Mouse (Mus musculus) layer of hippocampus, adult 2 months (tissue): Measurements from ENCODE around the gene Rnf208. TPM values are rescaled to one million over a fixed set of nuclear protein-coding genes. Genes with fewer than 3 reads are reported as not detected.

Source experiments
- DNase-seq, 2 experiments: peaks; one replicate each; pipeline ENCODE4 v3.0.0; 2022; ENCODE audit warnings: low spot score in 2 of 2
- H3K27ac ChIP-seq: fragments of 200-600 bp; 2 replicates; pipeline ENCODE4 v1.8.1; 2022
- H3K4me3 ChIP-seq: fragments of 200-600 bp; 2 replicates; pipeline ENCODE4 v1.8.1; 2022; ENCODE audit warnings: mild to moderate bottlenecking
- CTCF ChIP-seq: fragments of 200-600 bp; conservative IDR thresholded peaks from 2 replicates; pipeline ENCODE4 v1.8.1; 2022; ENCODE audit warnings: antibody characterized with exemption, mild to moderate bottlenecking, moderate library complexity
- total RNA-seq, 2 experiments: library from RNA; stranded (reverse); gene quantifications; 2 replicates each; pipeline ENCODE4 v1.2.3; 2021

Gene Rnf208
- total RNA-seq, 2 experiments from 2014 or later = 228 to 232 TPM

GRCm38 (mm10) chr2:25286314-25286713, 44.3 kb downstream of the Rnf208 start:
- TF ChIP-seq CTCF = no peak
- DNase-seq = no peak
- peak overlapping the region; percentile 92 for H3K27ac ChIP-seq
- no peak overlapping the region for H3K4me3 ChIP-seq

- no peak for TF ChIP-seq CTCF
- H3K4me3 ChIP-seq = no peak overlapping the region
- peak in 1 of 2 experiments; percentile 52 for DNase-seq
- peak overlapping the region; percentile 92 for H3K27ac ChIP-seq
Observed at GRCm38 (mm10) chr2:25286837-25287636, 45.0 kb downstream of the Rnf208 start.

- Histone ChIP-seq H3K27ac (peak within 1 kb of the TSS; percentile 92), H3K4me3 (no peak within 1 kb of the TSS)
- no peak for TF ChIP-seq CTCF
- DNase-seq = peak in 1 of 2 experiments; percentile 13
Observed at GRCm38 (mm10) chr2:25287927-25288649, 46.0 kb downstream of the Rnf208 start, which contains the start of gene Tmem210. Tmem210 (plus strand) TSS chr2:25288145.

GRCm38 (mm10) chr2:25288734-25289345, 46.8 kb downstream of the Rnf208 start:
- DNase-seq = peak in 1 of 2 experiments; percentile 19
- Histone ChIP-seq H3K4me3 (no peak overlapping the region), H3K27ac (peak overlapping the region; percentile 92; the same call in 1 of the 2 replicates)
- TF ChIP-seq CTCF = no peak

GRCm38 (mm10) chr2:25289651-25290050, 47.6 kb downstream of the Rnf208 start, which contains the start of gene Lrrc26:
Lrrc26 (plus strand) TSS chr2:25289915.
- H3K4me3 ChIP-seq = peak within 1 kb of the TSS; percentile 8; the same call in 1 of the 2 replicates
- DNase-seq = peak in 1 of 2 experiments; percentile 3
- no peak for TF ChIP-seq CTCF
- peak within 1 kb of the TSS; percentile 92 for H3K27ac ChIP-seq

- peak overlapping the region; percentile 8; the same call in 1 of the 2 replicates for H3K4me3 ChIP-seq
- H3K27ac ChIP-seq = peak overlapping the region; percentile 92
- peak; percentile 35 to 61 for DNase-seq
- no peak for TF ChIP-seq CTCF
Observed at GRCm38 (mm10) chr2:25290101-25290815, 48.2 kb downstream of the Rnf208 start.

GRCm38 (mm10) chr2:25290816-25291130, 48.7 kb downstream of the Rnf208 start:
- TF ChIP-seq CTCF = no peak
- Histone ChIP-seq H3K27ac (peak overlapping the region; percentile 92), H3K4me3 (no peak overlapping the region)
- no peak for DNase-seq

- Histone ChIP-seq H3K4me3 (no peak overlapping the region; the same call in 1 of the 2 replicates), H3K27ac (peak overlapping the region; percentile 92)
- DNase-seq = peak in 1 of 2 experiments; percentile 4
- peak; percentile 54 for TF ChIP-seq CTCF
Observed at GRCm38 (mm10) chr2:25291184-25292053, 49.4 kb downstream of the Rnf208 start.

- peak in 1 of 2 experiments; percentile 11 for DNase-seq
- Histone ChIP-seq H3K4me3 (peak overlapping the region; percentile 37), H3K27ac (peak overlapping the region; percentile 92)
- no peak for TF ChIP-seq CTCF
Observed at GRCm38 (mm10) chr2:25292054-25292544, 50.0 kb downstream of the Rnf208 start.

GRCm38 (mm10) chr2:25292856-25293255, 50.8 kb downstream of the Rnf208 start:
- H3K4me3 ChIP-seq = no peak overlapping the region; the same call in 1 of the 2 replicates
- peak; percentile 51 to 84 for DNase-seq

GRCm38 (mm10) chr2:25293706-25294105, 51.7 kb downstream of the Rnf208 start:
- TF ChIP-seq CTCF = no peak
- Histone ChIP-seq H3K4me3 (no peak overlapping the region), H3K27ac (peak overlapping the region; percentile 92; the same call in 1 of the 2 replicates)
- no peak for DNase-seq

More at GRCm38 (mm10) chr2:25292856-25293255, 50.8 kb downstream of the Rnf208 start:
- H3K27ac ChIP-seq = peak overlapping the region; percentile 92
- peak; percentile 96 for TF ChIP-seq CTCF

Other genes starting within 250 kb of the Rnf208 start
- gene Nsmf, start 187.9 kb upstream of the Rnf208 start, total RNA-seq = 1,000 to 10,000 TPM in 1 of 2 experiments, 100 to 1,000 TPM in 1; 975 to 1,037 TPM
- not detected for gene Entpd8, start 162.0 kb upstream of the Rnf208 start, total RNA-seq
- gene Noxa1, start 147.1 kb upstream of the Rnf208 start, total RNA-seq = not detected
- 10 to 100 TPM; 21.3 to 21.9 TPM for gene Nrarp, start 61.5 kb upstream of the Rnf208 start, total RNA-seq
- gene Tor4a, start 45.4 kb upstream of the Rnf208 start, total RNA-seq = 1 to 10 TPM; 2.2 to 3.0 TPM
- 10 to 100 TPM; 57.0 to 58.5 TPM for gene Nelfb, start 30.8 kb upstream of the Rnf208 start, total RNA-seq
- gene Stpg3, start 27.6 kb upstream of the Rnf208 start, total RNA-seq = under 1 TPM in 1 of 2 experiments, not detected in 1; 0.33 TPM
- gene Fam166a, start 23.5 kb upstream of the Rnf208 start, total RNA-seq = not detected
- 100 to 1,000 TPM; 305 to 309 TPM for gene Tubb4b, start 17.6 kb upstream of the Rnf208 start, total RNA-seq
- not detected for gene Slc34a3, start 7.9 kb upstream of the Rnf208 start, total RNA-seq
- not detected for gene Rnf224, start 5.5 kb upstream of the Rnf208 start, total RNA-seq
- not detected for gene Cysrt1, start 197 bp downstream of the Rnf208 start, total RNA-seq
- gene AL732309.1, start 4.6 kb downstream of the Rnf208 start, total RNA-seq = 1 to 10 TPM; 2.2 to 2.4 TPM
- gene Tmem203, start 13.2 kb downstream of the Rnf208 start, total RNA-seq = 10 to 100 TPM; 35.1 to 35.8 TPM
- gene Tprn, start 20.4 kb downstream of the Rnf208 start, total RNA-seq = 10 to 100 TPM; 21.5 to 23.8 TPM
- 10 to 100 TPM; 64.5 to 69.3 TPM for gene Ssna1, start 30.2 kb downstream of the Rnf208 start, total RNA-seq
- 10 to 100 TPM; 84.6 to 84.7 TPM for gene Anapc2, start 30.2 kb downstream of the Rnf208 start, total RNA-seq
- gene Tmem210, start 45.9 kb downstream of the Rnf208 start, total RNA-seq = not detected
- not detected for gene Lrrc26, start 47.7 kb downstream of the Rnf208 start, total RNA-seq
- gene Grin1, start 76.9 kb downstream of the Rnf208 start, total RNA-seq = 100 to 1,000 TPM; 443 to 449 TPM
- 10 to 100 TPM; 56.4 to 58.0 TPM for gene Man1b1, start 90.1 kb downstream of the Rnf208 start, total RNA-seq
- gene Dpp7, start 114.1 kb downstream of the Rnf208 start, total RNA-seq = 10 to 100 TPM; 32.1 to 36.2 TPM
- gene Uap1l1, start 123.4 kb downstream of the Rnf208 start, total RNA-seq = 10 to 100 TPM; 14.6 to 19.8 TPM
- 1 to 10 TPM; 3.0 to 4.0 TPM for gene Sapcd2, start 130.1 kb downstream of the Rnf208 start, total RNA-seq
- gene Entpd2, start 153.6 kb downstream of the Rnf208 start, total RNA-seq = 10 to 100 TPM; 14.6 to 16.6 TPM
- 100 to 1,000 TPM; 429 to 433 TPM for gene Npdc1, start 157.1 kb downstream of the Rnf208 start, total RNA-seq
- under 1 TPM in 1 of 2 experiments, not detected in 1; 0.37 TPM for gene Fut7, start 181.0 kb downstream of the Rnf208 start, total RNA-seq
- gene Abca2, start 186.4 kb downstream of the Rnf208 start, total RNA-seq = 100 to 1,000 TPM; 159 to 167 TPM
- gene Clic3, start 214.6 kb downstream of the Rnf208 start, total RNA-seq = under 1 TPM in 1 of 2 experiments, not detected in 1; 0.49 TPM
- 10 to 100 TPM; 55.7 to 62.1 TPM for gene Paxx, start 218.8 kb downstream of the Rnf208 start, total RNA-seq
- gene Ptgds, start 227.8 kb downstream of the Rnf208 start, total RNA-seq = 100 to 1,000 TPM; 541 to 735 TPM